Mouse (Mus musculus) urinary bladder, postnatal 4 days (tissue): Measurements from ENCODE around the gene Hist1h1b.

Source experiments
- DNase-seq, 2 experiments: peaks; one replicate each; pipeline ENCODE4 v3.0.0; 2021 to 2022; ENCODE audit warnings: low spot score in 2 of 2

The Hist1h1b gene

DNA sequence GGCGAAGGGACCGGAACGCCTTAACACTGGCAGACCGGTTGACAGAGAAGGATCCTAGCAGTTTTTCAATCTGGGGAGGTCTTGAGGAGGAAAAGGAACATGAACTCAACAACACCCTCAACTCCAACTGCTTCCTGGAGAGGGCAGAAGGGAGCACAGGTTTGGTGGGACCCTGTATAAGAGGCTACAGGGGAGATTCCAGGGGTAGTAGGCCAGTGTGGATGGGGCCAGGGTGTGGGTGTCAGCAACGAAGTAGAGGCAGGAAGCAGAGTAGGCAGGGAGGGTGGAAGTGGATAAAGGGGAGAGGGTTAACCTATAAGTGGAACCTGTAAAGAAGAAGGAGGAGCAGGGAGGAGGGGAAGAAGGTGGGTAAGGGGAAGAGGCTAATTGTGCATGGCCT lies 47.0 kb downstream of the Hist1h1b start:
- DNase-seq: no peak
